Mouse (Mus musculus) CH12.LX (cell line): ENCODE results near the gene Zfp266. TPM values are rescaled to one million over a fixed set of nuclear protein-coding genes. Genes with fewer than 3 reads are reported as not detected.

ENCODE experiments used
- DNase-seq: peaks from one replicate; pipeline ENCODE4 v3.0.0-alpha.2; 2013; ENCODE audit errors: extremely low read depth
- H3K27ac ChIP-seq: 2 replicates; pipeline ENCODE4 v1.5.1; 2012; ENCODE audit warnings: low read depth, mild to moderate bottlenecking, control low read depth, moderate library complexity; ENCODE audit not compliant: insufficient read depth
- H3K27me3 ChIP-seq: replicated peaks from 2 replicates; pipeline ENCODE3; 2012; ENCODE audit warnings: inconsistent platforms
- H3K36me3 ChIP-seq, 2 experiments: replicated peaks in 1 of 2; 2 replicates each; pipeline versions ENCODE3 to v1.6.1; 2012; ENCODE audit warnings: inconsistent platforms in 1 of 2, low read length in 1 of 2, mild to moderate bottlenecking in 1 of 2, mixed read lengths in 1 of 2, moderate library complexity in 1 of 2; ENCODE audit not compliant: control insufficient read depth in 1 of 2, insufficient read depth in 1 of 2
- H3K4me1 ChIP-seq, 2 experiments: 2 replicates each; pipeline ENCODE4 v1.6.1; 2012; ENCODE audit warnings: inconsistent platforms in 1 of 2, moderate library complexity in 1 of 2; ENCODE audit not compliant: insufficient read depth in 2 of 2, control insufficient read depth in 1 of 2
- H3K4me2 ChIP-seq: 2 replicates; pipeline ENCODE4 v1.6.1; 2012; ENCODE audit warnings: low read depth, mild to moderate bottlenecking, control low read depth; ENCODE audit not compliant: poor library complexity, insufficient read depth, severe bottlenecking
- H3K4me3 ChIP-seq, 3 experiments: fragments of 150-350 bp in 1 of 3; sonication (generic) in 1 of 3; replicated peaks in 1 of 3; 2 replicates each; pipeline versions ENCODE3 to v1.5.1; 2011 to 2012; ENCODE audit warnings: low read depth in 2 of 3, low read length in 2 of 3, mild to moderate bottlenecking in 2 of 3, moderate library complexity in 2 of 3, control low read depth in 1 of 3, improper control_type of control experiment in 1 of 3, inconsistent platforms in 1 of 3, mixed read lengths in 1 of 3; ENCODE audit not compliant: poor library complexity in 1 of 3
- H3K79me2 ChIP-seq: replicated peaks from 2 replicates; pipeline ENCODE4 v1.6.1; 2012; ENCODE audit warnings: mild to moderate bottlenecking, moderate library complexity; ENCODE audit not compliant: control insufficient read depth, poor library complexity, insufficient read depth, severe bottlenecking; ENCODE audit errors: extremely low read depth
- H3K9ac ChIP-seq: 2 replicates; pipeline ENCODE4 v1.6.1; 2012; ENCODE audit warnings: low read depth, mild to moderate bottlenecking, control low read depth, moderate library complexity; ENCODE audit not compliant: insufficient read depth
- H3K9me3 ChIP-seq: replicated peaks from 2 replicates; pipeline ENCODE3; 2012; ENCODE audit warnings: low read length, inconsistent platforms, mixed read lengths
- CHD1 ChIP-seq: IDR thresholded peaks from 2 replicates; pipeline ENCODE4 v1.6.1; 2012; ENCODE audit warnings: low read depth, low read length, improper control_type of control experiment, inconsistent platforms
- CTCF ChIP-seq, 2 experiments: IDR thresholded peaks in 1 of 2; conservative IDR thresholded peaks in 1 of 2; 2 replicates each; pipeline ENCODE4 v1.5.1; 2011 to 2012; ENCODE audit warnings: low read depth in 2 of 2, low read length in 2 of 2, improper control_type of control experiment in 1 of 2, inconsistent platforms in 1 of 2, mild to moderate bottlenecking in 1 of 2, moderate library complexity in 1 of 2
- ELF1 ChIP-seq: IDR thresholded peaks from 2 replicates; pipeline ENCODE4 v1.6.1; 2014; ENCODE audit warnings: low read depth, mild to moderate bottlenecking, inconsistent platforms, low read length, improper control_type of control experiment
- JUND ChIP-seq: conservative IDR thresholded peaks from 2 replicates; pipeline ENCODE4 v1.6.1; 2011; ENCODE audit warnings: low read depth, low read length, improper control_type of control experiment
- MAFK ChIP-seq: IDR thresholded peaks from 2 replicates; pipeline ENCODE4 v1.6.1; 2011; ENCODE audit warnings: low read length, improper control_type of control experiment; ENCODE audit not compliant: insufficient replicate concordance
- MAX ChIP-seq: IDR thresholded peaks from 2 replicates; pipeline ENCODE4 v1.6.1; 2011; ENCODE audit warnings: low read length, improper control_type of control experiment
- MEF2A ChIP-seq: IDR thresholded peaks from 2 replicates; pipeline ENCODE4 v1.6.1; 2014; ENCODE audit warnings: low read depth, mild to moderate bottlenecking, inconsistent platforms, low read length, improper control_type of control experiment, borderline replicate concordance
- MYC ChIP-seq: IDR thresholded peaks from 2 replicates; pipeline ENCODE4 v1.6.1; 2011; ENCODE audit warnings: low read depth, mild to moderate bottlenecking, improper control_type of control experiment, low read length
- NRF1 ChIP-seq: IDR thresholded peaks from 2 replicates; pipeline ENCODE4 v1.6.1; 2014; ENCODE audit warnings: low read depth, mild to moderate bottlenecking, inconsistent platforms, low read length, improper control_type of control experiment, moderate library complexity
- RCOR1 ChIP-seq: conservative IDR thresholded peaks from 2 replicates; pipeline ENCODE4 v1.6.1; 2012; ENCODE audit warnings: low read depth, mild to moderate bottlenecking, inconsistent platforms, low read length, improper control_type of control experiment
- SIN3A ChIP-seq: IDR thresholded peaks from 2 replicates; pipeline ENCODE4 v1.6.1; 2012; ENCODE audit warnings: low read length, improper control_type of control experiment, inconsistent platforms
- TBP ChIP-seq: conservative IDR thresholded peaks from 2 replicates; pipeline ENCODE4 v1.6.1; 2011; ENCODE audit warnings: low read depth, low read length, improper control_type of control experiment
- UBTF ChIP-seq: IDR thresholded peaks from 2 replicates; pipeline ENCODE4 v1.6.1; 2012; ENCODE audit warnings: low read depth, mild to moderate bottlenecking, inconsistent platforms, low read length, improper control_type of control experiment, moderate library complexity
- USF1 ChIP-seq: IDR thresholded peaks from 2 replicates; pipeline ENCODE4 v1.6.1; 2014; ENCODE audit warnings: low read depth, mild to moderate bottlenecking, inconsistent platforms, low read length, improper control_type of control experiment
- ZNF384 ChIP-seq: IDR thresholded peaks from 2 replicates; pipeline ENCODE4 v1.6.1; 2012; ENCODE audit warnings: low read depth, low read length, improper control_type of control experiment, inconsistent platforms
- dilution Hi-C: fragments of 300-500 bp; cut with MboI; formaldehyde crosslinking; loops from 2 replicates; pipeline ENCODE4 v1.14.3; 2020; ENCODE audit warnings: low sequenced_read_pairs; ENCODE audit not compliant: extremely low pct_unique_long_range_greater_than_20kb, extremely low pct_ligation_motif_present
- in situ Hi-C: fragments of 300-500 bp; cut with MboI; formaldehyde crosslinking; loops from 3 replicates; pipeline ENCODE4 v1.14.3; 2019; ENCODE audit warnings: low sequenced_read_pairs, low pct_ligation_motif_present, low pct_unique_long_range_greater_than_20kb, mixed read lengths
- polyA plus RNA-seq: library from polyadenylated mRNA; unstranded; fragments of >175 nt; gene quantifications from 2 replicates; pipeline ENCODE4 v1.2.1, GENCODE M21; 2012; ENCODE audit warnings: low read depth; ENCODE audit not compliant: insufficient read length
- total RNA-seq, 2 experiments: library from RNA; depleted of rRNA; stranded (reverse); fragments of 300-350 nt in 1 of 2; fragments of >200 nt in 1 of 2; gene quantifications; 2 replicates each; pipeline ENCODE4 v1.2.3; 2012 to 2014

Zfp266 gene
- total and polyA plus RNA-seq, 3 experiments, result 12.3 to 24.0 (median 20.4) TPM

DNA sequence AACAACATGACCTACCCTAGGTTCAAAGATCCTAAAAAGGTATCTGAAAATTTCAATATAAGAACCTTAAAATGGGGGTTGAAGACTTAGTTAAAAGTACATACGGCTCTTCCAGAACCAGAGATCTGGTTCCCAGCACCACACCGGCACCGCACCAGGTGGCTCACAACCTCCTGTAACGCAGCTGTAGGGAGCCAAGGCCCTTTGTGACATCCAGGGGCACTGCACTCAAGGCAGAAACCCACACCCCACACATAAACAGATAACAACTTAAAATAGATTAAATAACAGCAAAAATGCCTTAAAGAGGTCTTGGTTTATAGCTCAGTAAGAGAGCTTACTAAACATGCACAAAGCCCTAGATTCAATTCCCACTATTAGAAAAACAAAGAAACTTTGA lies 1.3 kb downstream of the Zfp266 start:
- Histone ChIP-seq H3K4me2 (peak overlapping the region; percentile 93), H3K36me3 (peaks cover 16 to 37% of the 10 kb centered on the region in 2 experiments), H3K4me3 (peak overlapping the region; percentile 45 to 73 (median 68)), H3K27ac (no peak overlapping the region), H3K9me3 (no peaks in the 10 kb centered on the region), H3K9ac (peak overlapping the region; percentile 40; the same call in 1 of the 2 replicates), H3K27me3 (no peaks in the 10 kb centered on the region), H3K79me2 (peaks cover 23% of the 10 kb centered on the region), H3K4me1 (peaks cover 0 to 28% of the 10 kb centered on the region in 2 experiments; a peak in 2 of 4 replicates)
- peak; percentile 35 for DNase-seq
- TF ChIP-seq MAX (no peak), SIN3A (peak; percentile 32; the same call in 1 of the 2 replicates), CHD1 (peak; percentile 83; the same call in 1 of the 2 replicates), TBP (no peak)
- in situ Hi-C loops (no loop called here), dilution Hi-C loops (no loop called here)

GRCm38 (mm10) chr9:20518708-20519107 lies 2.5 kb downstream of the Zfp266 start:
- Histone ChIP-seq H3K9ac (no peak overlapping the region), H3K27ac (no peak overlapping the region), H3K36me3 (peaks cover 21 to 49% of the 10 kb centered on the region in 2 experiments), H3K4me3 (no peak overlapping the region), H3K9me3 (no peaks in the 10 kb centered on the region), H3K79me2 (peaks cover 28% of the 10 kb centered on the region), H3K4me2 (no peak overlapping the region), H3K27me3 (no peaks in the 10 kb centered on the region), H3K4me1 (peaks cover 0 to 28% of the 10 kb centered on the region in 2 experiments; a peak in 2 of 4 replicates)
- DNase-seq, result no peak
- dilution Hi-C loops (no loop called here), in situ Hi-C loops (no loop called here)
- TF ChIP-seq USF1, result no peak
- TF ChIP-seq MAFK, result no peak
- TF ChIP-seq MYC, result no peak
- no peak for TF ChIP-seq ZNF384
- no peak for TF ChIP-seq MEF2A
- no peak for TF ChIP-seq NRF1
- TF ChIP-seq ELF1, result no peak
- no peak for TF ChIP-seq RCOR1
- TF ChIP-seq JUND, result no peak
- TF ChIP-seq MAX, result no peak
- no peak for TF ChIP-seq UBTF
- no peak for TF ChIP-seq CTCF (conservative IDR thresholded peaks at IDR 0.05 in 1 of 2, IDR thresholded peaks at IDR 0.05 in 1 of 2; ENCODE audit: low read depth in 2 of 2, low read length in 2 of 2)
- TF ChIP-seq SIN3A, result no peak
